Mouse (Mus musculus) right cerebral cortex, postnatal 4 days (tissue): Measurements from ENCODE around the gene Neb.

Experiments used
- DNase-seq: peaks from one replicate; pipeline ENCODE4 v3.0.0-alpha.2; 2022

Gene Neb

GRCm38 (mm10) chr2:52372480-52372879 is 5.8 kb downstream of the Neb start:
- DNase-seq: no peak

GRCm38 (mm10) chr2:52372080-52372479 is 6.2 kb downstream of the Neb start:
- DNase-seq: no peak

GRCm38 (mm10) chr2:52371066-52371465 is 7.2 kb downstream of the Neb start:
- DNase-seq: no peak

GRCm38 (mm10) chr2:52369622-52370021 is 8.7 kb downstream of the Neb start:
- no peak for DNase-seq

- DNase-seq: no peak
Measured at GRCm38 (mm10) chr2:52367665-52368064, 10.6 kb downstream of the Neb start.

- no peak for DNase-seq
Measured at GRCm38 (mm10) chr2:52367248-52367647, 11.0 kb downstream of the Neb start.

GRCm38 (mm10) chr2:52361086-52361485 is 17.2 kb downstream of the Neb start:
- no peak for DNase-seq

- no peak for DNase-seq
Measured at GRCm38 (mm10) chr2:52359722-52360121, 18.6 kb downstream of the Neb start.

- no peak for DNase-seq
Measured at GRCm38 (mm10) chr2:52358156-52358555, 20.1 kb downstream of the Neb start.

GRCm38 (mm10) chr2:52351029-52351428 is 27.2 kb downstream of the Neb start:
- DNase-seq: no peak

GRCm38 (mm10) chr2:52340990-52341389 is 37.3 kb downstream of the Neb start:
- DNase-seq: no peak

- DNase-seq: no peak
Measured at GRCm38 (mm10) chr2:52335556-52335955, 42.7 kb downstream of the Neb start.

- no peak for DNase-seq
Measured at GRCm38 (mm10) chr2:52335087-52335486, 43.2 kb downstream of the Neb start.

- DNase-seq: no peak
Measured at GRCm38 (mm10) chr2:52333535-52333934, 44.7 kb downstream of the Neb start.

GRCm38 (mm10) chr2:52331761-52332160 is 46.5 kb downstream of the Neb start:
- DNase-seq: no peak

- DNase-seq: no peak
Measured at GRCm38 (mm10) chr2:52327244-52327815, 50.9 kb downstream of the Neb start.

GRCm38 (mm10) chr2:52321866-52322265 is 56.4 kb downstream of the Neb start:
- no peak for DNase-seq

GRCm38 (mm10) chr2:52320175-52320574 is 58.1 kb downstream of the Neb start:
- DNase-seq: no peak

GRCm38 (mm10) chr2:52319020-52319567 is 59.2 kb downstream of the Neb start:
- DNase-seq: no peak

GRCm38 (mm10) chr2:52317471-52317870 is 60.8 kb downstream of the Neb start:
- no peak for DNase-seq

GRCm38 (mm10) chr2:52315737-52316136 is 62.5 kb downstream of the Neb start:
- no peak for DNase-seq

GRCm38 (mm10) chr2:52314922-52315730 is 63.1 kb downstream of the Neb start:
- no peak for DNase-seq

- no peak for DNase-seq
Measured at GRCm38 (mm10) chr2:52310757-52311156, 67.5 kb downstream of the Neb start.

- no peak for DNase-seq
Measured at GRCm38 (mm10) chr2:52306635-52307034, 71.6 kb downstream of the Neb start.
